Mouse (Mus musculus) layer of hippocampus, adult 18-20 months (tissue): ENCODE results near the gene Trappc1. TPM values are rescaled to one million over a fixed set of nuclear protein-coding genes. Genes with fewer than 3 reads are reported as not detected.

Experiments
- DNase-seq, 2 experiments: peaks; one replicate each; pipeline ENCODE4 v3.0.0; 2022; ENCODE audit warnings: low spot score in 2 of 2
- total RNA-seq, 2 experiments: library from RNA; stranded (reverse); gene quantifications; 2 replicates each; pipeline ENCODE4 v1.2.3; 2021

The Trappc1 gene
- total RNA-seq, 2 experiments from 2014 or later = 51.4 to 59.8 TPM

DNA sequence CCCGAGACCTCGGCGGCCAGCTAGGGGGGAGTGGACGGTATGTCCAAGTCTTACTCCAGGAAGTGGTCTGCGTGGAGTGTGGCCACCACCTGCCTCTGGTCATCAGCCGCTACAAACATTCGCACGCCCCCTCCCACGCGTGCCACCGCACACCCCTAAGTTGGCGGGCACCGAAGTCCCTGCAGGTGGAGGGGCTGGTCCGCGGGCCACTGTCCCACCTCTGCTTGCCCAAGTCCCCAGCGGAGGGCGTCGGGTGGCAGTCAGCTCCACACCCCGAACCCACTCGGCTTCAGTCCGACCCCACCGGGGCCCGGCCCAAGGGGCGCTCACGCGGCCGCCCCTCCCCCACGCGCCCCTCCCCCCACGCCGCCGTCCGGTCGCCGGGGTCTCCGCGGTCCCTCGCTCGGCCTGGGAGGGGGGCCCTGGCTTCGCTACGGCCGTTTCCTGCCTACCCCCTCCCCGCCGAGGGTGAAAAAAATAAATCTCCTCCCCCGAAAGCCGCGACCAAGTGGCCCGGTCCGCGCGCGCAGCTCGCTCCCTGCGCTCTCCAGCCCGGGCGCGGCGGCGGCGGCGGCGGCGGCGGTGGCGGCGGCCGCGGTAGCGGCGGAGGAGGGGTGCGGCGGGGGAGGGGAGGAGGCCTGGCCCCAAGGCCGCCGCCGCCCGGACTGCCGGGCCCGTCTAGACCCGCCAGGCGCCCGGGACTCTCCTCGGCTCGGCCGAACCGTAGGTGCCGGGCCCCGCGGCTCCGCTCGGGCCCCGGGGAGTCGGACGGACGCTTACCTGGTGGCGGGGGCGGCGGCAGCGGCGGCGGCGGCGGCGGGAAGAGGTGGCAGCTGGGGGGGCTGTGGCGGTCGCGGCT lies 44.8 kb downstream of the Trappc1 start:
- peak in 1 of 2 experiments; percentile 14 for DNase-seq

DNA sequence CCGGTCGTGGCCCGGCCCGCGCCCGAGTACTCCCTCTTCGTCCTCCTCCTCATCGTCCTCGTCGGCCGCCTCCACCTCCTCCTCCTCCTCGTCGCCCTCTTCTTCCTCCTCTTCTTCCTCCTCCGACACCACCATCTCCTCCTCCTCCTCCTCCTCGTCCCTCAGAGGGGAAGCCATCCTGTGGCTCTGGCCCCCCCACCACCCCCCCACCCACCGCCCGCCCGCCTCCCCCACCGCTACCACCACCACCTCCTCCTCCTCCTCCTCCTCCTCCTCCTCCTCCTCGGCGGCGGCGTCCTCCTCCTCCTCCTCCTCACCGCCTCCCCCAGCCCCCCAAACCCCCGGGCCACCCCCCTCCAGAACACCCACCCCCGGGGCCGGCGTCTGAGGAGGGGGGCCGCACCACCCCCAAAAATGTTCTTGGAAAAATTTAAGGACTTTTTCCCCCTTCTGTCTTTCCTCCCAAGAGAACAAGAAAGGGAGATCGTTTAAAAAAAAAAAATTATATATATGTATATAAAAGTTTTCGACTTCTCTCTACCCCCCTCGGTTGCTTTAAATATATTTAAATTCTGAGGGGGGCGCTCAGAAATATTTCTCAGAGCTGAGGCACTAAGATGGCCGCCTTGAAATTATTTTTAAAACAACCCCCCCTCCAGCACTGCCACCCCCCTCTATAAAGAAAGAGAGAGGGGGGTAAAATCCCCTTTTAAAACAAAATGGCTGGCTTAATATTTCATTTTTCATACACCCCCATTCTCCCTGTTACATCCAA lies 45.6 kb downstream of the Trappc1 start, which contains the start of gene Chd3:
Gene Chd3 (minus strand): TSS at position 192 of the 775 bp plus-strand sequence.
- DNase-seq = no peak

GRCm38 (mm10) chr11:69369990-69370816 lies 46.4 kb downstream of the Trappc1 start:
- DNase-seq = no peak

DNA sequence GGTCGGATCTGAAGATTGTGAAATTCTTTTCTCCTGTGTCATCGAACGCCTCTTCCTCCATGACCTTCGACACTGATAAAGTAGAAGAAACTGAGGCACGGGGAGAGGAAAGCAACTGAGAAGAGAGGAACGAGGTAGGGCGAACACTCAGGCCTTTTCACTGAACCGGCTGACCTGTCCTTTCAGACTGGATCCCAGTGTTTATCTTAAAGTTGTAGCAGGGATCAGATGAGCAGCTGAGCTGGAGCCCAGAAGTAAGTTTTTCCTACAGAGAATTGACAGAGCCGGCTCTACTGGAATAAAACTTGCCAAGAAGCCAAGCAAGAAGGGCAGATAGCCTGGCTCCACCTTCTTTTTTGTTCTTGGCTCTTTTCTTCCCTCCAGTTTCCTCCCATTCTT lies 47.0 kb downstream of the Trappc1 start:
- no peak for DNase-seq

DNA sequence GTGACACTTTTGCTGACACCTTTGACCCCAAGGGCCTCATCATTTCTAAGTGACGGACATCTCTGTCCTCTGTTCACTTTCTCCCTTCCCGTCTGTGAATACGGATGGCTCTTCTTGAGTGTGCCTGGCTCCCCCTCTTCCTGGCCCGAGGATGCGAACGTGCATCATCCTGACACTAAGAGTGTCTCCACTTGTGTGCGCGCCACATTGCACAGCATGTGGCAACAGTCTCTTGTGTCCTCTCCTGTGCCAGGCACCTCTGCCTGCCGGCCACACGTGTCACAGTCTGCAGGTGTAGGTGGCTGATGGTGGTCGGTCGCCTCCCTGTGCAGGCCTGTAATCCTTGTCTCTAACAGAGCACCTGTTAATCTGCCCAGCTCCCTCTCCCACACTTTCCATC lies 47.8 kb downstream of the Trappc1 start:
- DNase-seq = no peak

DNA sequence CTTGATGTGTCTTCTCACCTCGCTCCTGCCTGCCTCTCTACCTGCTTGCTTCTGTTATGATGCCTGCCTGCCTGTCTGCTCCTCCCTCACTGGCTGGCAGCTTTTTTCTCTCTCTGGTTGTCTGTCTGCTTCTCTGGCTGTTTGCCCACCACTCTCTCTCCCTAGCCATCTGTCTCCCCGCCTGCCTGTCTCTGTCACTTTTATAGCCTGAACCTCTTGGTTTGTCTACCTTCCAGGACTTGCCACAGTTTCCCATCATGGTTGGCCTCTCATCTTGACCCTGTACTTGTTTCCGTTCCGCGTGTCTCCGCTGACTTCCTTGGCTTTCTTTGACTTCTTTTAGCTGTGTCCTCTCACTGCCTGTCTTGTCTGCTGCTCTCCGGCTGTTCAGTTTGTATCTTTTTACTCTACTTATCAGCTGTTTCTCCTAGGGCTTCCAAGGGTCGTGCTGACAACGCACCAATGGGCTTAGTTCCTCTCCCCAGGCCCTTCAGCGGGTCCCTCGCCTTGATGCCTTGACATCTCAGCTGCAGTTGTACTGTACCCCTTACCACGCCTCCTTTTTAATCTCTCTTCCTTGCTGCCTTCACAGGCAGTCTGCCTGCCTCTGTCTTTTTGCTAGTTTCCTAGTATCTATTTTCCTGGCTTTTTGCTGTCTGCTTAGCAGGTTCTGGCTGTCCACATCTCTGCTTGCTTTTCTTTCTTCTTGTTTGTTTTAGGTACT lies 48.4 kb downstream of the Trappc1 start:
- DNase-seq = peak; percentile 86 to 95

GRCm38 (mm10) chr11:69372780-69373170 lies 49.0 kb downstream of the Trappc1 start:
- DNase-seq = no peak

DNA sequence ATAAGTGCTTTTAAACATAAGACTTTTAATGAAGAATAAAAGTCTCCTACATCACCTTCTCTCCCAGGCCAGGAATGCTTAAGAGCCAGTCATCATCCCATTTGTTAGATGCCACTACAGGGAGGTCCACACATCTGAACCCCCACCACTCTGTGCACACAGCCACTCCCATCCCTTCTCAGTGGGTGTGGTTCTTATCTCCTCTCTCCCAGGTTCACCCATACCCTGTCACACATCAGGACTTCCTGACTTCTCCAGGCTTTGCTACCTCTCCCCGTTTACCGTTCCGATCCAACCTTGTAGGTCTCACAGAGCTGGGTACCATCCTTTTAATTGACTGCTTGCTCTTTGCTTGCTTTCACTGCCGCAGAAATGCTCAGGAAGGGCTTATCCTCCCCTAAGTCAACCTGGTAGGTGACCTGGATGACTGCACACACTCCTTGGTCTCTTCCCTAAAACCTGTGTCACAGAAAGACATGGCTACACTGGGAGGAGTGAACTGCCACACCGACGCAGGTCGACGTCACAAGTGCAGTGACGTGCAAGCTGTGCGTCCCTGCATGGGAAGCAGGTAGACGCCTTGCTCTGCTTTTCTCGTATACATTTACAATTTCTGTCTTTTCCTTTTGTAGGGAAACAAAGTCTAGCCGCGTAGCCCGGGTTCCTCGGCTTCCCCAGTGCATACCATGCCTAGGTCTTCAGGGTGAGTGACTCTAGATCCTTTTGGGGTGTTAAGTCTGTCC lies 49.6 kb downstream of the Trappc1 start:
- DNase-seq = no peak

Other genes with a start within 250 kb of the Trappc1 start
- 1,000 to 10,000 TPM in 1 of 2 experiments, 100 to 1,000 TPM in 1; 995 to 1,010 TPM for gene Vamp2, start 235.5 kb upstream of the Trappc1 start, total RNA-seq
- gene Per1, start 228.8 kb upstream of the Trappc1 start, total RNA-seq = 100 to 1,000 TPM in 1 of 2 experiments, 10 to 100 TPM in 1; 92.9 to 115 TPM
- 1 to 10 TPM; 1.1 to 1.6 TPM for gene Hes7, start 203.6 kb upstream of the Trappc1 start, total RNA-seq
- gene 9130213A22Rik, start 201.4 kb upstream of the Trappc1 start, total RNA-seq = 1 to 10 TPM; 1.3 to 1.6 TPM
- gene Aloxe3, start 198.1 kb upstream of the Trappc1 start, total RNA-seq = 1 to 10 TPM; 8.6 to 9.1 TPM
- gene Alox12b, start 167.0 kb upstream of the Trappc1 start, total RNA-seq = 10 to 100 TPM; 10.7 to 18.4 TPM
- 10 to 100 TPM in 1 of 2 experiments, 1 to 10 TPM in 1; 8.6 to 10.1 TPM for gene Alox8, start 126.1 kb upstream of the Trappc1 start, total RNA-seq
- gene Gucy2e, start 86.9 kb upstream of the Trappc1 start, total RNA-seq = 1 to 10 TPM; 1.5 to 1.6 TPM
- gene Cntrob, start 205 bp upstream of the Trappc1 start, total RNA-seq = 10 to 100 TPM; 13.5 to 14.1 TPM
- gene Kcnab3, start 2.3 kb downstream of the Trappc1 start, total RNA-seq = 10 to 100 TPM; 21.0 to 25.8 TPM
- 100 to 1,000 TPM; 124 to 132 TPM for gene Rnf227, start 16.5 kb downstream of the Trappc1 start, total RNA-seq
- 100 to 1,000 TPM; 531 to 556 TPM for gene Chd3, start 45.4 kb downstream of the Trappc1 start, total RNA-seq
- gene Naa38, start 71.5 kb downstream of the Trappc1 start, total RNA-seq = 100 to 1,000 TPM; 107 to 123 TPM
- 10 to 100 TPM; 47.8 to 51.2 TPM for gene Cyb5d1, start 71.7 kb downstream of the Trappc1 start, total RNA-seq
- gene Tmem88, start 74.3 kb downstream of the Trappc1 start, total RNA-seq = 1 to 10 TPM; 2.5 to 2.7 TPM
- gene Kdm6b, start 89.7 kb downstream of the Trappc1 start, total RNA-seq = 10 to 100 TPM; 35.7 to 39.3 TPM
- 1 to 10 TPM; 3.9 to 4.3 TPM for gene Dnah2, start 225.1 kb downstream of the Trappc1 start, total RNA-seq
- gene Efnb3, start 236.2 kb downstream of the Trappc1 start, total RNA-seq = 100 to 1,000 TPM; 126 to 137 TPM